In genomic region chr5:32863253-32864228, GRCm38 (mm10) we compare ENCODE assay signal across 8 mouse cellular contexts. TPM values are rescaled to one million over a fixed set of nuclear protein-coding genes. Genes with fewer than 3 reads are reported as not detected.
DNase-seq lines count a peak whose midpoint lies in the region; ATAC-seq and TF ChIP-seq lines count a peak whose summit lies in the region.

TSS of gene Depdc5 (plus strand) at chr5:32863701.

- no peaks in the 10 kb centered on the region; a peak in 1 of 4 replicates for H3K4me1 ChIP-seq in ES-E14 (ENCODE audit: control insufficient read depth in 2 of 2, insufficient read depth in 2 of 2, low read length in 2 of 2, poor library complexity in 1 of 2)
- peaks cover 15% of the 10 kb centered on the region for H3K4me1 ChIP-seq in forebrain, embryonic 15.5 days
- H3K4me1 ChIP-seq in lung, adult 2 months (ENCODE audit: control insufficient read depth, insufficient read depth, low read length) = peaks cover 3% of the 10 kb centered on the region; the same call in 1 of the 2 replicates

- no peaks in the 10 kb centered on the region for H3K9me3 ChIP-seq in ES-E14 (ENCODE audit: control insufficient read depth, insufficient read depth, low read depth, low read length)
- H3K9me3 ChIP-seq in forebrain, embryonic 15.5 days = no peaks in the 10 kb centered on the region

- intact Hi-C loops in heart, postnatal 25 days (cut with DNase I) = loop anchor here (5.0 kb wide), 1 partner anchor 76 kb away; the partner anchor contains the start of gene Pisd

- H3K4me3 ChIP-seq in ES-E14 (ENCODE audit: insufficient read depth in 1 of 2, low read depth in 1 of 2, low read length in 2 of 2, poor library complexity in 1 of 2, severe bottlenecking in 1 of 2) = peak within 1 kb of the TSS; percentile 89 to 91
- H3K4me3 ChIP-seq in forebrain, embryonic 15.5 days = peak within 1 kb of the TSS; percentile 65
- H3K4me3 ChIP-seq in lung, adult 2 months (replicated peaks; ENCODE audit: extremely low read depth, low read depth, low read length) = peak within 1 kb of the TSS; percentile 100

- ATAC-seq in forebrain, embryonic 15.5 days (replicated peaks) = peak; percentile 99
- peak; percentile 99 for ATAC-seq in neutrophil, adult 5-6 weeks (ENCODE audit: extremely low read depth, insufficient number of reproducible peaks, low FRiP score, poor library complexity, severe bottlenecking)

- under 1% methylated on average over 57 of the region's 64 CpGs for WGBS in forebrain, embryonic 15.5 days
- under 1% methylated on average over 63 of the region's 64 CpGs for WGBS in lung, adult 2 months

- H3K27me3 ChIP-seq in forebrain, embryonic 15.5 days = no peaks in the 10 kb centered on the region

- TF ChIP-seq CTCF in lung, adult 2 months (IDR thresholded peaks at IDR 0.05; ENCODE audit: insufficient read depth, low read length) = no peak

- H3K4me2 ChIP-seq in forebrain, embryonic 15.5 days (replicated peaks) = peak within 1 kb of the TSS; percentile 64

- in situ Hi-C loops in ES-E14 (cut with MboI; ENCODE audit: low sequenced_read_pairs in 2 of 2, unreplicated experiment in 2 of 2) = no loop called here

- peak; percentile 87 for TF ChIP-seq POLR2A in lung, adult 2 months (IDR thresholded peaks at IDR 0.05; ENCODE audit: borderline replicate concordance, extremely low read depth, low read depth, low read length)

- DNase-seq in ES-E14 (ENCODE audit: low read depth, low spot score) = peak; percentile 85
- peak; percentile 94 for DNase-seq in cerebellum, adult 11-12 months
- DNase-seq in heart, postnatal 25 days (ENCODE audit: low spot score) = peak; percentile 82
- DNase-seq in layer of hippocampus, adult 18-20 months (ENCODE audit: low spot score in 2 of 2) = peak; percentile 83 to 90
- DNase-seq in lung, adult 2 months = peak; percentile 91
- peak; percentile 95 for DNase-seq in thymus, adult 18-20 months

- peaks cover 5% of the 10 kb centered on the region for H3K36me3 ChIP-seq in ES-E14 (ENCODE audit: control insufficient read depth, insufficient read depth, low read length, poor library complexity, severe bottlenecking)
- peaks cover 14% of the 10 kb centered on the region for H3K36me3 ChIP-seq in forebrain, embryonic 15.5 days

- H3K9ac ChIP-seq in ES-E14 (ENCODE audit: insufficient read depth, low read depth, low read length, poor library complexity, severe bottlenecking) = peak within 1 kb of the TSS; percentile 91
- H3K9ac ChIP-seq in forebrain, embryonic 15.5 days (replicated peaks) = peak within 1 kb of the TSS; percentile 69

- peak within 1 kb of the TSS; percentile 58 for H3K27ac ChIP-seq in ES-E14 (ENCODE audit: insufficient read depth, low read depth, low read length, poor library complexity, severe bottlenecking)
- peak within 1 kb of the TSS; percentile 65 for H3K27ac ChIP-seq in forebrain, embryonic 15.5 days (replicated peaks)

TF ChIP-seq in ES-E14, 5 proteins besides CTCF, POLR2A, EP300 and RAD21:
- TF ChIP-seq ZNF384 (IDR thresholded peaks at IDR 0.05; ENCODE audit: low read depth, low read length) (no peak), HCFC1 (IDR thresholded peaks at IDR 0.05; ENCODE audit: borderline replicate concordance, insufficient read depth, low read length) (no peak), ZC3H11A (IDR thresholded peaks at IDR 0.05; ENCODE audit: borderline replicate concordance, low read depth, low read length) (no peak), MAFK (IDR thresholded peaks at IDR 0.05; ENCODE audit: insufficient read depth, low read depth, low read length) (no peak), CHD2 (IDR thresholded peaks at IDR 0.05; ENCODE audit: low read depth, low read length) (no peak)

RNA-seq across cellular contexts. Expression of gene Depdc5, which starts in this region (rescaled TPM):
- total RNA-seq in ES-E14 (2012; rRNA removed) = 27.2 and 27.5 TPM in 2 replicates
- 35.6 and 35.7 TPM in 2 replicates for polyA plus RNA-seq in forebrain, embryonic 15.5 days (2015; fragmentation: Nextera tagmentation; extraction: Ambion mirVana)
- total RNA-seq in heart, postnatal 25 days (2021) = 10 to 100 TPM; 20.7 to 21.9 TPM
- total RNA-seq in layer of hippocampus, adult 18-20 months (2021) = 10 to 100 TPM; 69.8 to 74.9 TPM
- polyA plus RNA-seq in lung, adult 2 months (2012; rRNA removed) = 11.1 and 17.1 TPM in 2 replicates
- 55.7 and 58.4 TPM in 2 replicates for total RNA-seq in neutrophil, adult 5-6 weeks (2017)

Comparison
In these comparisons a context has a peak if more than half of its experiments do, and no peak if none do; other contexts are left out.
1. Peak in every context shown above with its lines: DNase-seq, ATAC-seq, H3K4me3 ChIP-seq and H3K27ac ChIP-seq.